Mouse (Mus musculus): ENCODE data around the gene Asz1.
A peak's percentile ranks its signal among the peaks of the same experiment; 100 is the strongest.

Gene Asz1

GRCm38 (mm10) chr6:18108934-18109333 lies at the start of gene Asz1:
Gene Asz1, minus strand, starts transcription at chr6:18109061.
- DNase-seq, result no peak

DNA sequence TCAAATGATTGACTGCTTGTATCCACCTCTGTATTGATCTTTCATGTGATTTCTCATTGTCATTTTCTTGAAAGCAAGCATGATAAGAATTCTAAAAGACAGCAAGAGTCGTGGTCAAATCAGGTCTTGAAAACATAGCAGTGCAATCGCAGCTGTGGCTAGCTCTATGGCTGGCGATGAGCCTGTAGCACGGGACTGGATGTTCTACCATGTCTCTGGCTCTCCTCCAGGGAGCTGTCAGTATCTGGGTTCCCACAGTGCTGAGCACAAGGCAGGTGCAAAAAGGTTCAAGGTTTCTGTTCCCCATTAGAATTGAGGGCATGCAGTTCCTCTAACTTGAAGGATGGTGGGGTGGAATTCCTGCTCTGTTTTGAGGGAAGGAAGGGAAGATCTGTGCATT lies 44.2 kb upstream of the Asz1 start:
- no peak for DNase-seq

GRCm38 (mm10) chr6:18135246-18135645 lies 26.4 kb upstream of the Asz1 start:
- no peak for DNase-seq

DNA sequence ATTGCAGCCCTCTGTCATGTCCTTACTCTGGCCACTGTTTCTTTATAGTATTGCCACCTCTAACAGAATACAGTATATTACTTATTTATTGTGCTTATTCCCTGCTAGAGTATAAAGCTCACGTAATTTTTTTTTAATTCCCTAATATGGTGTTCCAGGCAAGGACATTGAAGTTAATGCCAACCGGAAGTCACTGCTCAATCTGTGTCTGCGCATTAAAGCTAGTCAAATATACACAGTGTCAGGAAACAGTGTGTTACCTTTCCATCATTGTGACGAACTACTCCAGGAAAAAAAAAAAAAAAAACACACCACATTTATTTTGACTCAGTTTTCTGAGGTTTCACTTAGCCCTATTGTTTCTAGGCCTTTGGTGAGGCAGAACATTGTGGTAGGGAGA lies 19.2 kb upstream of the Asz1 start:
- DNase-seq, result no peak

DNA sequence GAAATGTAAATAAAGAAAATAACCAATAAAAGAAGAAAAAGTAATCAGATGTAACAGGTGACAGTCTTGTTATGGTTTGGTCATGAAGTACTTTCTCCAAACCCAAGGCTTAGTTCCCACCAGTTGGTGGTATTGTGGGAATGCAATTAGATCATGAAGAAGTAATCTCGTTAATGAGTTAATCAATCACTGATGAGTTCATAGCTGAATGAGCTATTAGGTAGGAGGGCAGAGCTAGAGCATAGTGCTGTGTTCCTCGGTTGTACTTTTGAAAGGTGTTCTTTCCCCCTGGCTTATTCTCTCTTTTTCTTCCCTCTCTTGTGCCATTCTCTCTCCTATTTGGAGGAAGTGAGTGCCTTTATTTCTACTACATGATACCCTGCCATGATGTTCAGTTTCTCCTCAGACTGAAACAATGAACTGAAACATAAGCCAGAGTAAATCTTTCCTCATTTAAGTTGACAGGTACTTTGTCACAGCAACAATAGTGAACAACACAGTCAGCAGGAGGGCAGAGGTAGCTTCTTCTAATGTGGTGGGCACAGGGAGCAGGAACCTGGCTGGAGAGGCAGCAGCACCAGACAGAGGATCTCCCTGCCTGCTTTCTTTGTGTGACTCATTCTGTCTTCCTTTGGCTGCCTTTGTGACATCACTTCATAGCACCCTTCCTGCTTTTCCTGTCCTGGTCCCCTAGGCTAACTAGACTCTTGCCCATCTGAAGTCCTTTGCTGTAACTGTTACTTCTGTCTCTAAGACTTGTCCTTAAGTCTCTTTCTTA lies 18.5 kb upstream of the Asz1 start:
- DNase-seq, result no peak

DNA sequence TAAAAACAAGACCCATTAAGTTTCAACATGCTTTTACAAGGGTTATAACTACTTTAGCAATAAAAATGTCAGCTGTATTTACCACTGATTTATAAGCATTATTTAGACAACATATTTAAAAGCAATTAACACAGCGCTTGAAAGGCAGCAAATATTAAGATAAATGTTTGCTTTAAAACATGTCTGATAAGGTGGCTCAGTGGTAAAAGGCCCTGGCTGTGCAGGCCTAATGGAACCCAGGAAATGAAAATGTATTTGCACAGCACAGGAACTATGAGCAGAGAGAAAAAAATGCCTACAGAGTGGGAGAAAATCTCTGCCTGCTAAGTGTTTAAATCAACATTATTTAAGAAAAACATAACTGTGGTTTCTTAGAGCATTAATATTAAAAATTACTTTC lies 12.0 kb downstream of the Asz1 start:
- no peak for DNase-seq

DNA sequence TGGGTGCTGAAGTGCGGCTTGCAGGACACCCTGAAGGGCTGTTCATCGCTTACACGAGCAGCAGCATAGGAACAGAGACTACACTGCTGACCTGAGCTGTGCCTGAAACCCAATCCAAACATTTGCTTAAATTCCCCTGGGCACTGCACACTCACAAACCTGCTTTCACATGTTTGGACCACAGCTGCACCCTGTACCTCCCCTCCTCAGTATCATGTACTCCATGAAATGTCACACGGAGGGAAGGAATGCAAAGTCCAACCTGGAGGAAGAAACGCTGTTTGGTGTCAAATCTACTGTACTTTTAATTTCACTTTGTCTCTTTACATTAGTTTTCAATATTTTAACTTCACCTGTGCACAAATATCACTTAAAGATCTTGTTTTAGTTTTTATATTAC lies 19.8 kb downstream of the Asz1 start:
- DNase-seq, result no peak

GRCm38 (mm10) chr6:18087160-18087804 lies 21.6 kb downstream of the Asz1 start:
- no peak for DNase-seq

DNA sequence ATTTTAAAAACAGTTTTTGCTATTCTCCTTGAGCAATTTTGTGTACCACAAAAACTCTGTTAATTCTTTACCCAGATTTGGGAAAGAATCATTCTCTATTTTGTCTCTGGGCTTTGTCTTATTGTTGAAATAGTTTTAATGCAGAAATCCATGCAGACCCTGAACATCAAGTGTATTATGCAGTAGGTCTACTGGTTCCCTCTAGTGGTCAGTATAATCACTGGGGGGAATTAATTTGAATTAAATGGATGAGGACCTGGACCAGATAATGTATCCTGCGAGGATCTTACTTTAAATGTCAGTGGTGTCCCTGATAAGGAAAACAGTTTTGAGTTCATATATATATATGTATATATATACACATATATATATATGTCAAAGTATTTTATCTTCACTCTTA lies 30.2 kb downstream of the Asz1 start:
- DNase-seq, result peak; percentile 23

DNA sequence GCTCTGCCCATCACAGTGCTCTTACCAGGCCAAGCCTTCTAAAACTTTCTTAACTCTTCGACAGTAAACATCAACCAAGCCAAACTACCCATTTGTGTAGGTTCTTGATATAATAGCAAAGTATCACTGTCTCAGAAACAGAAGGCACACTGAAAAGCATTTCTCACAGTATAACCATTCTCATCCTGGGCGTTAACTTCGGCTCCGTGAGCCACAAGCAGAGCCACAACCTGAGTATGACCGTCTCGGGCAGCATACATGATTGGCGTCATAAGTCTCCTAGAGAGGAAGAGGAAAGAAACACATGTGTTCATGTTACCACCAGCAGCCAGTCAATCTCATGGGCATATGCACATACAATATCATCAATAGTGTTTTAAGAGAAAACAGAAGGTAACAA lies 31.9 kb downstream of the Asz1 start:
- DNase-seq, result no peak

- DNase-seq, result no peak
These were observed 32.3 kb downstream of the Asz1 start for GRCm38 (mm10) chr6:18076577-18076976.

- no peak for DNase-seq
These were observed 51.0 kb downstream of the Asz1 start for GRCm38 (mm10) chr6:18057899-18058298.

GRCm38 (mm10) chr6:18051702-18052101 lies 57.2 kb downstream of the Asz1 start:
- DNase-seq, result no peak

- no peak for DNase-seq
These were observed 64.6 kb downstream of the Asz1 start for GRCm38 (mm10) chr6:18044299-18044698.

DNA sequence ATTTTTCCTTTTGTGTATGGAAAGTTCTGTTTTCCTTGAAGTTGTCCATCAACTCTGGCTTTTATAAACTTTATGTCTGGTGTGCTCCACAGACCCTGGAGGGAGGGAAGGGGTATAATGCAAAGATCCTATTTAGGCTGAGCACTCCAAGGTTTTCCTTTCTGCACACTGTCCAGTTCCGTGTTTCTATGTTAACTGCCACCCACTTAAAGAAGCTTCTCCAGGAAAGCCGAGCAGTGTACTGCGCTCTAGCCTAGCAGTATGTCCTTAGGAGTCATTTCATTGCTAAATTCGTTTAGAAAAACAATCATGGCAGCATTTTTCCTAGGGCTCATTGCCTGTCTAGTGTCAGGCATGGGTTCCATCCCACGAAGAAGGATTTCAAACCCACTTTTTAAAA lies 65.7 kb downstream of the Asz1 start:
- DNase-seq, result no peak

GRCm38 (mm10) chr6:18032271-18032670 lies 76.6 kb downstream of the Asz1 start:
- no peak for DNase-seq

- peak; percentile 55 for DNase-seq
These were observed 77.3 kb downstream of the Asz1 start for GRCm38 (mm10) chr6:18031509-18032010.

GRCm38 (mm10) chr6:18030868-18031508 lies 77.9 kb downstream of the Asz1 start:
- DNase-seq, result no peak

- DNase-seq, result peak; percentile 17
These were observed 78.9 kb downstream of the Asz1 start, which contains the start of gene Wnt2 for GRCm38 (mm10) chr6:18029746-18030656. Gene Wnt2, minus strand, starts transcription at chr6:18030585.

GRCm38 (mm10) chr6:18024133-18024794 lies 84.6 kb downstream of the Asz1 start:
- DNase-seq, result no peak

GRCm38 (mm10) chr6:18013346-18013745 lies 95.5 kb downstream of the Asz1 start:
- no peak for DNase-seq

GRCm38 (mm10) chr6:18007356-18007755 lies 101.5 kb downstream of the Asz1 start:
- peak; percentile 70 for DNase-seq

Measured in lung, postnatal 36 days (tissue).